Mouse (Mus musculus) MEL (cell line): ENCODE measurements at regions not wholly inside any gene's neighbourhood (a gene's known extent, or its start where the extent isn't known, plus 50 kb on each side); places are given as distances from the start of the nearest gene placed in this dataset.

Experiments used
- DNase-seq: peaks from one replicate; pipeline ENCODE4 v3.0.0; 2011; ENCODE audit warnings: low read depth, low spot score
- H3K27ac ChIP-seq: 2 replicates; pipeline ENCODE4 v1.5.1; 2012; ENCODE audit warnings: low read depth, mild to moderate bottlenecking, control low read depth, low read length, moderate library complexity; ENCODE audit not compliant: control insufficient read depth
- H3K27me3 ChIP-seq, 2 experiments: fragments of 150-350 bp in 1 of 2; sonication (generic) in 1 of 2; 2 replicates each; pipeline ENCODE4 v1.6.1; 2012; ENCODE audit warnings: low read length in 2 of 2, mild to moderate bottlenecking in 2 of 2, improper control_type of control experiment in 1 of 2, moderate library complexity in 1 of 2; ENCODE audit not compliant: insufficient read depth in 2 of 2, control insufficient read depth in 1 of 2
- H3K36me3 ChIP-seq, 2 experiments: 2 replicates each; pipeline ENCODE4 v1.6.1; 2012 to 2014; ENCODE audit warnings: low read length in 2 of 2, improper control_type of control experiment in 1 of 2, inconsistent platforms in 1 of 2, mild to moderate bottlenecking in 1 of 2; ENCODE audit not compliant: insufficient read depth in 2 of 2, control insufficient read depth in 1 of 2
- H3K4me1 ChIP-seq, 2 experiments: fragments of 150-350 bp in 1 of 2; sonication (generic) in 1 of 2; 2 replicates each; pipeline ENCODE4 v1.6.1; 2012; ENCODE audit warnings: low read length in 2 of 2, improper control_type of control experiment in 1 of 2, mild to moderate bottlenecking in 1 of 2; ENCODE audit not compliant: insufficient read depth in 2 of 2, control insufficient read depth in 1 of 2
- H3K4me3 ChIP-seq, 2 experiments: fragments of 150-350 bp in 1 of 2; sonication (generic) in 1 of 2; 2 replicates each; pipeline ENCODE4 v1.5.1; 2012; ENCODE audit warnings: low read depth in 2 of 2, low read length in 2 of 2, mild to moderate bottlenecking in 2 of 2, moderate library complexity in 2 of 2, control low read depth in 1 of 2, improper control_type of control experiment in 1 of 2; ENCODE audit not compliant: control insufficient read depth in 1 of 2, insufficient read depth in 1 of 2
- H3K79me2 ChIP-seq: 2 replicates; pipeline ENCODE4 v1.6.1; 2012; ENCODE audit warnings: mild to moderate bottlenecking, low read length, moderate library complexity; ENCODE audit not compliant: control insufficient read depth, poor library complexity, insufficient read depth
- H3K9ac ChIP-seq: 2 replicates; pipeline ENCODE4 v1.6.1; 2012; ENCODE audit warnings: low read depth, mild to moderate bottlenecking, control low read depth, low read length, moderate library complexity; ENCODE audit not compliant: control insufficient read depth, poor library complexity, severe bottlenecking
- H3K9me3 ChIP-seq: fragments of 150-350 bp; sonication (generic); replicated peaks from 2 replicates; pipeline ENCODE4 v1.6.1; 2012; ENCODE audit warnings: mild to moderate bottlenecking, low read length, improper control_type of control experiment, moderate library complexity; ENCODE audit not compliant: insufficient read depth
- BHLHE40 ChIP-seq: IDR thresholded peaks from 2 replicates; pipeline ENCODE4 v1.6.1; 2012; ENCODE audit warnings: low read depth, mild to moderate bottlenecking, inconsistent platforms, low read length, improper control_type of control experiment, borderline replicate concordance
- CHD1 ChIP-seq: IDR thresholded peaks from 2 replicates; pipeline ENCODE4 v1.6.1; 2012; ENCODE audit warnings: low read depth, mild to moderate bottlenecking, inconsistent platforms, low read length, improper control_type of control experiment
- CHD2 ChIP-seq: IDR thresholded peaks from 2 replicates; pipeline ENCODE4 v1.6.1; 2011; ENCODE audit warnings: low read length, improper control_type of control experiment
- ELF1 ChIP-seq: IDR thresholded peaks from 2 replicates; pipeline ENCODE4 v1.6.1; 2014; ENCODE audit warnings: low read depth, mild to moderate bottlenecking, inconsistent platforms, low read length, improper control_type of control experiment, moderate library complexity
- EP300 ChIP-seq, 2 experiments: IDR thresholded peaks; 2 replicates each; pipeline ENCODE4 v1.6.1; 2011; ENCODE audit warnings: improper control_type of control experiment in 2 of 2, low read length in 2 of 2, low read depth in 1 of 2, mild to moderate bottlenecking in 1 of 2
- GABPA ChIP-seq: IDR thresholded peaks from 2 replicates; pipeline ENCODE4 v1.6.1; 2012; ENCODE audit warnings: low read depth, mild to moderate bottlenecking, inconsistent platforms, low read length, improper control_type of control experiment, moderate library complexity
- KAT2A ChIP-seq: conservative IDR thresholded peaks from 2 replicates; pipeline ENCODE4 v1.6.1; 2012; ENCODE audit warnings: low read depth, low read length, improper control_type of control experiment, inconsistent platforms
- MYB ChIP-seq: IDR thresholded peaks from 2 replicates; pipeline ENCODE4 v1.6.1; 2011; ENCODE audit warnings: mild to moderate bottlenecking, low read depth, low read length, improper control_type of control experiment
- POLR2A ChIP-seq, 2 experiments: IDR thresholded peaks; 2 replicates each; pipeline ENCODE4 v1.6.1; 2011 to 2012; ENCODE audit warnings: low read length in 2 of 2, mild to moderate bottlenecking in 2 of 2, control low read depth in 1 of 2, improper control_type of control experiment in 1 of 2, low read depth in 1 of 2, moderate library complexity in 1 of 2; ENCODE audit not compliant: control insufficient read depth in 1 of 2, insufficient read depth in 1 of 2, poor library complexity in 1 of 2
- POLR2AphosphoS2 ChIP-seq: IDR thresholded peaks from 2 replicates; pipeline ENCODE4 v1.6.1; 2011; ENCODE audit warnings: low read length, improper control_type of control experiment
- RCOR1 ChIP-seq: IDR thresholded peaks from 2 replicates; pipeline ENCODE4 v1.6.1; 2012; ENCODE audit warnings: low read depth, mild to moderate bottlenecking, inconsistent platforms, low read length, improper control_type of control experiment
- TAL1 ChIP-seq: IDR thresholded peaks from 2 replicates; pipeline ENCODE4 v1.6.1; 2012; ENCODE audit warnings: mild to moderate bottlenecking, inconsistent platforms, low read length, moderate library complexity, mixed read lengths
- USF1 ChIP-seq: IDR thresholded peaks from 2 replicates; pipeline ENCODE4 v1.6.1; 2014; ENCODE audit warnings: low read depth, mild to moderate bottlenecking, inconsistent platforms, low read length, improper control_type of control experiment, moderate library complexity
- USF2 ChIP-seq, 2 experiments: IDR thresholded peaks; 2 replicates each; pipeline ENCODE4 v1.6.1; 2011 to 2012; ENCODE audit warnings: improper control_type of control experiment in 2 of 2, low read length in 2 of 2, borderline replicate concordance in 1 of 2, inconsistent platforms in 1 of 2, low read depth in 1 of 2, mild to moderate bottlenecking in 1 of 2; ENCODE audit not compliant: insufficient read depth in 1 of 2
- ZNF384 ChIP-seq: IDR thresholded peaks from 2 replicates; pipeline ENCODE4 v1.6.1; 2012; ENCODE audit warnings: low read depth, mild to moderate bottlenecking, inconsistent platforms, low read length, improper control_type of control experiment

DNA sequence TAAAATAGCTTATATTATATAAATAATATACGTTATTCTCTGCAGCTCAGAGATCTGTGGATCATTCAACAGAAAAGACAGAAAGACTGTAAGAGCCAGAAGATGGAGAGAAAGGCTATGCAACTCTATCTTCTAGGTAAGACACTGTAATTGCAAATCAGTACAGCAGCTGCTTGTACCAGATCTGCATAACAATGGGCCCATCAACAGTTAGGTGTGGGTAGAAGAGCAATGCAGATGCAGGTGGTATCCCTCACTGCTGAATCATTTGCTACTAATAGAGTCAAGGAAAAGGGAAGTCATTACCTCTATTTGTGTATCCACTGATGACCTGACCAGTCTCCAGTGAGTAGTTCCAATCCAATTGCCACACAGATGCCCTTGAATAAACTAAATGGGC lies 294.1 kb upstream of the Rsrc1 start:
- Histone ChIP-seq H3K27ac (no peak overlapping the region), H3K36me3 (no peaks in the 10 kb centered on the region), H3K27me3 (no peaks in the 10 kb centered on the region), H3K9ac (no peak overlapping the region), H3K4me1 (no peaks in the 10 kb centered on the region), H3K9me3 (no peaks in the 10 kb centered on the region), H3K4me3 (no peak overlapping the region), H3K79me2 (no peaks in the 10 kb centered on the region)
- no peak for DNase-seq
- TF ChIP-seq POLR2A (IDR thresholded peaks at IDR 0.05; ENCODE audit: control insufficient read depth in 1 of 2, insufficient read depth in 1 of 2, low read depth in 1 of 2, low read length in 2 of 2, poor library complexity in 1 of 2) (no peak), USF1 (no peak), MYB (no peak), ELF1 (no peak), TAL1 (no peak), ZNF384 (no peak), POLR2AphosphoS2 (no peak), USF2 (IDR thresholded peaks at IDR 0.05; ENCODE audit: borderline replicate concordance in 1 of 2, insufficient read depth in 1 of 2, low read depth in 1 of 2, low read length in 2 of 2) (no peak)

GRCm38 (mm10) chr3:66690906-66691522 lies 290.2 kb upstream of the Rsrc1 start:
- TF ChIP-seq GABPA (no peak), EP300 (IDR thresholded peaks at IDR 0.05; ENCODE audit: low read depth in 1 of 2, low read length in 2 of 2) (no peak), BHLHE40 (no peak)
- peak; percentile 30 for DNase-seq
- H3K9me3 ChIP-seq: no peaks in the 10 kb centered on the region
- H3K4me3 ChIP-seq: no peak overlapping the region
- no peaks in the 10 kb centered on the region for H3K4me1 ChIP-seq
- H3K27me3 ChIP-seq: no peaks in the 10 kb centered on the region
- no peak overlapping the region for H3K9ac ChIP-seq
- no peaks in the 10 kb centered on the region for H3K36me3 ChIP-seq
- no peaks in the 10 kb centered on the region for H3K79me2 ChIP-seq
- no peak overlapping the region for H3K27ac ChIP-seq

GRCm38 (mm10) chr3:66695125-66695524 lies 286.1 kb upstream of the Rsrc1 start:
- no peaks in the 10 kb centered on the region for H3K79me2 ChIP-seq
- no peaks in the 10 kb centered on the region for H3K9me3 ChIP-seq
- no peaks in the 10 kb centered on the region for H3K36me3 ChIP-seq
- no peak for DNase-seq
- H3K27me3 ChIP-seq: no peaks in the 10 kb centered on the region
- no peak overlapping the region for H3K4me3 ChIP-seq
- H3K4me1 ChIP-seq: no peaks in the 10 kb centered on the region
- TF ChIP-seq CHD2: no peak
- no peak for TF ChIP-seq CHD1
- no peak for TF ChIP-seq GABPA
- no peak for TF ChIP-seq RCOR1
- no peak for TF ChIP-seq USF2 (IDR thresholded peaks at IDR 0.05; ENCODE audit: borderline replicate concordance in 1 of 2, insufficient read depth in 1 of 2, low read depth in 1 of 2, low read length in 2 of 2)
- no peak for TF ChIP-seq KAT2A
- TF ChIP-seq, all 39 proteins: peak for 0
- no peak overlapping the region for H3K27ac ChIP-seq
- H3K9ac ChIP-seq: no peak overlapping the region
